Mouse (Mus musculus): ENCODE data around the gene Med16. TPM values are rescaled to one million over a fixed set of nuclear protein-coding genes. Genes with fewer than 3 reads are reported as not detected.
"Not testable (repeated sequence)": the region's sequence is repeated elsewhere in the genome, so short reads cannot be mapped to it uniquely, and the experiment has no call there.

Med16 gene
- total and polyA plus RNA-seq, 2 experiments from 2014 or later: 36.2 to 64.7 TPM

DNA sequence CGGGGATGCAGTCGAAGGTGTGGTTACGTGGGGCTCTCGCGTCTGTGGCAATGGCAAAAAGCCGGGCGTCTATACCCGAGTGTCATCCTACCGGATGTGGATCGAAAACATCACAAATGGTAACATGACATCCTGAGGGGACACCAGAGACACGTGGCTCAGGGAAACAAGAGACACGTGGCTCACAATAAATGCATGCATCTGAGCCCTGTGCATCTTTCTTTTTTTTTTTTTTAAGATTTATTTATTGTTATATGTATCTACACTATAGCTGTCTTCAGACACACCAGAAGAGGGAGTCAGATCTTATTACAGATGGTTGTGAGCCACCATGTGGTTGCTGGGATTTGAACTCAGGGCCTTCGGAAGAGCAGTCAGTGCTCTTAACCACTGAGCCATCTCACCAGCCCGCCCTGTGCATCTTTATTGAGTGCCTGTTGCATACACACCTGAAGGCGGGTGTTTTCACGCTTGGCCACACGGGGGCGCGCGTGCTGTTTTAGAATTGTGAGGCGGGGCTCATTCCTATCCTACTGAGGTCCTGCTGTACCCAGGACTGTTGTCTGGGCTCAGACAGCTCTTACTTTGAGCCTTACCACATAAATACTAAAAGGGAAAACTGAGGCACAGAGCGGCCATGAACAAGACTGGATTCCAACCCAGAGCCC lies 16.1 kb downstream of the Med16 start:
- not testable (repeated sequence) for H3K9ac ChIP-seq (replicated peaks; ENCODE audit: low read depth, low read length); H3K27ac ChIP-seq (ENCODE audit: low read depth); H3K4me3 ChIP-seq (ENCODE audit: low read depth, low read length); H3K4me2 ChIP-seq (ENCODE audit: low read depth, low read length); H3K9me3 ChIP-seq (replicated peaks; ENCODE audit: control insufficient read depth, low read length); DNase-seq (ENCODE audit: low spot score); H3K27me3 ChIP-seq (ENCODE audit: control insufficient read depth, insufficient read depth, low read length); H3K4me1 ChIP-seq (ENCODE audit: control insufficient read depth, insufficient read depth)
- WGBS: 42% methylated on average over 22 of the region's 22 CpGs
- H3K36me3 ChIP-seq (replicated peaks; ENCODE audit: control insufficient read depth, insufficient read depth, low read length): peaks cover 24% of the 10 kb centered on the region
- peak; percentile 64; the same call in 1 of the 2 replicates for ATAC-seq (ENCODE audit: insufficient read depth, low read depth)
- TF ChIP-seq CTCF (IDR thresholded peaks at IDR 0.05; ENCODE audit: low read depth): peak; percentile 75

DNA sequence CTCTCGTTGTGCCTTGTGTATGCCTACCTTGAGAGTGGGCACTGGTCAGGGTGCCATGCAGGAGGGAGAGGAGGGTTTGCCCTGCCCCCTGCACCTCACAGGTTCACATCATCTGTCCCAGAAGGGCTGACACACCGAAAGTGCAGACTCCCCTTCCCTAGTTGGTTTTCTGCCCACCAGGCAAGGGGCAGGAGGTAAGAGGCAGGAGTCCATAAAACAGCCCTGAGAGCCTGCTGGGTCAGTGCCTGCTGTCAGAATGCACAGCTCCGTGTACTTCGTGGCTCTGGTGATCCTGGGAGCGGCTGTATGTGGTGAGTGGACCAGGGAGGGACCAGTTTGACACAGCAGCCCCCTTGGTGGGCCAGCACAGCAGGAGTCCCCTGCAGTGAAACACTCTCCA lies 18.1 kb downstream of the Med16 start, which contains the start of gene Cfd:
Gene Cfd (plus strand): TSS at position 184 of the 400 bp plus-strand sequence.
- H3K4me1 ChIP-seq (ENCODE audit: control insufficient read depth, insufficient read depth): no peaks in the 10 kb centered on the region
- H3K4me2 ChIP-seq (ENCODE audit: low read depth, low read length): no peak within 1 kb of the TSS
- TF ChIP-seq CTCF (IDR thresholded peaks at IDR 0.05; ENCODE audit: low read depth): no peak
- TF ChIP-seq EP300 (IDR thresholded peaks at IDR 0.05; ENCODE audit: low read depth): no peak
- no peak within 1 kb of the TSS for H3K27ac ChIP-seq (ENCODE audit: low read depth)
- ATAC-seq (ENCODE audit: insufficient read depth, low read depth) (no peak), DNase-seq (ENCODE audit: low spot score) (no peak)
- H3K36me3 ChIP-seq (replicated peaks; ENCODE audit: control insufficient read depth, insufficient read depth, low read length): peaks cover 8% of the 10 kb centered on the region
- no peaks in the 10 kb centered on the region for H3K9me3 ChIP-seq (replicated peaks; ENCODE audit: control insufficient read depth, low read length)
- no peak within 1 kb of the TSS for H3K9ac ChIP-seq (replicated peaks; ENCODE audit: low read depth, low read length)
- 35% methylated on average over 5 of the region's 5 CpGs for WGBS
- no peak within 1 kb of the TSS for H3K4me3 ChIP-seq (ENCODE audit: low read depth, low read length)
- H3K27me3 ChIP-seq (ENCODE audit: control insufficient read depth, insufficient read depth, low read length): 0 out of 2 replicates have a peak, but pooled peaks cover 3% of the 10 kb centered on the region

DNA sequence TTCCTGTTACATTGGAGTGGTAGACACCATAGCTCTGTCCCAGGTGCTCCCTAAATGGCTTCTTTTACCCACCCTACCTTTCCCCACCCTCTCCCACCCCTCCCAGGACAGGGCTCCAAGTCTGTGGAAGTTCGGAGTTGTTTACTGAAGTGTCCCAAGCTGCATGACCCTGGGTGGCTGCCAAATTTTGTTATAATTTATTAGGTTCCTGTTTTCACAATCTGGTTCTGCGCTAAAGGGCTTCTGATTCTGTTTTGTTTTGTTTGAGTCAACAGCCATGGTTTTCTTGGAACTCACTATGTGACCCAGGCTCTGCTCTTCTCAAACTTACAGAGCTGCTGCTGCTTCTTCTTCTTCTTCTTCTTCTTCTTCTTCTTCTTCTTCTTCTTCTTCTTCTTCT lies 19.3 kb downstream of the Med16 start:
- no peak for TF ChIP-seq CTCF (IDR thresholded peaks at IDR 0.05; ENCODE audit: low read depth)
- no peak for TF ChIP-seq EP300 (IDR thresholded peaks at IDR 0.05; ENCODE audit: low read depth)
- ATAC-seq (ENCODE audit: insufficient read depth, low read depth) (no peak), DNase-seq (ENCODE audit: low spot score) (no peak)
- Histone ChIP-seq H3K27ac (ENCODE audit: low read depth) (no peak overlapping the region), H3K4me1 (ENCODE audit: control insufficient read depth, insufficient read depth) (0 out of 2 replicates have a peak, but pooled peaks cover 2% of the 10 kb centered on the region), H3K4me2 (ENCODE audit: low read depth, low read length) (no peak overlapping the region), H3K4me3 (ENCODE audit: low read depth, low read length) (no peak overlapping the region), H3K9ac (replicated peaks; ENCODE audit: low read depth, low read length) (no peak overlapping the region), H3K9me3 (replicated peaks; ENCODE audit: control insufficient read depth, low read length) (no peaks in the 10 kb centered on the region), H3K36me3 (replicated peaks; ENCODE audit: control insufficient read depth, insufficient read depth, low read length) (no peaks in the 10 kb centered on the region), H3K27me3 (ENCODE audit: control insufficient read depth, insufficient read depth, low read length) (0 out of 2 replicates have a peak, but pooled peaks cover 3% of the 10 kb centered on the region)
- 74% methylated on average over 2 of the region's 2 CpGs for WGBS

DNA sequence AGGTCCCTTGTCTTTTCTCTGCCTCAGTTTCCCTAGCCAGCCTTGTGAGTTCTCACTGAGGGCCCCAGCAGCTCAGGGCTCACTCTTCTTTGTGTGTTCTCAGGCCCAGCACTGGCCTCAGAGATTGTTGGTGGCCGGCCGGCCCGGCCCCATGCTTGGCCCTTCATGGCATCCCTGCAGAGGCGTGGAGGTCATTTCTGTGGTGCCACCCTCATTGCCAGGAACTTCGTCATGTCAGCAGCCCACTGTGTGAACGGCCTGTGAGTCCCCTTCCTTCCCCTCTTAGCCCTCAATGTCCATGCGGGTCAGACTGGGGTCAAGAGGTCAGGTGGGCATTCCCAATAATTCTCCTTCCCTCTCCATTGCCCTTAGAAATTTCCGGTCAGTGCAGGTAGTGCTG lies 22.1 kb downstream of the Med16 start:
- ATAC-seq (ENCODE audit: insufficient read depth, low read depth) (no peak), DNase-seq (ENCODE audit: low spot score) (no peak)
- no peaks in the 10 kb centered on the region for H3K36me3 ChIP-seq (replicated peaks; ENCODE audit: control insufficient read depth, insufficient read depth, low read length)
- 0 out of 2 replicates have a peak, but pooled peaks cover 11% of the 10 kb centered on the region for H3K4me1 ChIP-seq (ENCODE audit: control insufficient read depth, insufficient read depth)
- H3K4me3 ChIP-seq (ENCODE audit: low read depth, low read length): no peak overlapping the region
- no peak overlapping the region for H3K4me2 ChIP-seq (ENCODE audit: low read depth, low read length)
- H3K27ac ChIP-seq (ENCODE audit: low read depth): no peak overlapping the region
- WGBS: 84% methylated on average over 8 of the region's 8 CpGs
- no peak overlapping the region for H3K9ac ChIP-seq (replicated peaks; ENCODE audit: low read depth, low read length)
- H3K27me3 ChIP-seq (ENCODE audit: control insufficient read depth, insufficient read depth, low read length): peaks cover 10% of the 10 kb centered on the region; the same call in 1 of the 2 replicates
- H3K9me3 ChIP-seq (replicated peaks; ENCODE audit: control insufficient read depth, low read length): no peaks in the 10 kb centered on the region
- TF ChIP-seq CTCF (IDR thresholded peaks at IDR 0.05; ENCODE audit: low read depth) (no peak), EP300 (IDR thresholded peaks at IDR 0.05; ENCODE audit: low read depth) (no peak)

DNA sequence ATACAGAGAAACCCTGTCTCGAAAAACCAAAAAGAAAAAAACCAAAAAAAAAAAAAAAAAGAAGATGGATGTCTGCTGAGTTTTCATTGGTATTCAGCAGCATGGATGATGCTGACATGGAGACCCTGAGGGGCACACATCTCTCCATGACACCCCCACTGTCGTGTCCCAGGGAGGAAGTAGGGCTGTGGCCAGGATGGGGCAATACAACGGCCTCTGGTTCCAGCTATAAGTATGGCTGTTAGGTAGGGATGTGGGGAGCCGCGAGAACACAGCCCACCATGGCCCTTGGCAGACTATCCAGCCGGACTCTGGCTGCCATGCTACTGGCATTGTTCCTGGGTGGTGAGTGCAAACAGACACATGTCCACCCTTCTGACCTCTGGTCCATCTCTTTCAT lies 22.7 kb downstream of the Med16 start, which contains the start of gene Elane:
Gene Elane (plus strand): TSS at position 194 of the 400 bp plus-strand sequence.
- no peaks in the 10 kb centered on the region for H3K36me3 ChIP-seq (replicated peaks; ENCODE audit: control insufficient read depth, insufficient read depth, low read length)
- no peak within 1 kb of the TSS for H3K9ac ChIP-seq (replicated peaks; ENCODE audit: low read depth, low read length)
- no peak within 1 kb of the TSS for H3K4me3 ChIP-seq (ENCODE audit: low read depth, low read length)
- no peaks in the 10 kb centered on the region for H3K9me3 ChIP-seq (replicated peaks; ENCODE audit: control insufficient read depth, low read length)
- 0 out of 2 replicates have a peak, but pooled peaks cover 11% of the 10 kb centered on the region for H3K4me1 ChIP-seq (ENCODE audit: control insufficient read depth, insufficient read depth)
- 78% methylated on average over 6 of the region's 6 CpGs for WGBS
- no peak within 1 kb of the TSS for H3K27ac ChIP-seq (ENCODE audit: low read depth)
- DNase-seq (ENCODE audit: low spot score) (no peak), ATAC-seq (ENCODE audit: insufficient read depth, low read depth) (no peak)
- peaks cover 10% of the 10 kb centered on the region; the same call in 1 of the 2 replicates for H3K27me3 ChIP-seq (ENCODE audit: control insufficient read depth, insufficient read depth, low read length)
- H3K4me2 ChIP-seq (ENCODE audit: low read depth, low read length): no peak within 1 kb of the TSS
- TF ChIP-seq EP300 (IDR thresholded peaks at IDR 0.05; ENCODE audit: low read depth) (no peak), CTCF (IDR thresholded peaks at IDR 0.05; ENCODE audit: low read depth) (no peak)

DNA sequence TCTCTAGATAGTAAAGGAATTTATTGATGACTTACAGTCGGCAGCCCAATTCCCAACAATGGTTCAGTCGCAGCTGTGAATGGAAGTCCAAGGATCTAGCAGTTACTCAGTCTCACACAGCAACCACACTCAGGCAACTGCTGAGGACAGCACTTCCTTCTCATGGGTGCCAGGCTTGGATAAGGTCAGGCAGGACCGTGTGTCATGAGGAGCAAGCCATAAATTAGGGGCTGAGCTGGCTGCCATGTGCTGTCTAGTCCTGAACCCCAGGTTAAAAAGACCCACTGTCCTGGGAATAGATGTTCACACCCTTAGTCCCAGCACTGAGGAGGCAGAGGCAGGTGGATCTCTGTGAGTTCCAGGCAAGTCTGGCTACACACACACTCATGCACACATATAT lies 23.8 kb downstream of the Med16 start:
- not testable (repeated sequence) for H3K27me3 ChIP-seq (ENCODE audit: control insufficient read depth, insufficient read depth, low read length); H3K4me2 ChIP-seq (ENCODE audit: low read depth, low read length); H3K27ac ChIP-seq (ENCODE audit: low read depth); DNase-seq (ENCODE audit: low spot score); H3K36me3 ChIP-seq (replicated peaks; ENCODE audit: control insufficient read depth, insufficient read depth, low read length); H3K9me3 ChIP-seq (replicated peaks; ENCODE audit: control insufficient read depth, low read length); ATAC-seq (ENCODE audit: insufficient read depth, low read depth); H3K4me3 ChIP-seq (ENCODE audit: low read depth, low read length); H3K9ac ChIP-seq (replicated peaks; ENCODE audit: low read depth, low read length)
- 0 out of 2 replicates have a peak, but pooled peaks cover 11% of the 10 kb centered on the region for H3K4me1 ChIP-seq (ENCODE audit: control insufficient read depth, insufficient read depth)
- 52% methylated on average over 2 of the region's 3 CpGs for WGBS

Measured in heart, postnatal 0 days (tissue).